Mouse (Mus musculus) lung, postnatal 10 days (tissue): ENCODE data around the gene Ctsa.
A peak's percentile ranks its signal among the peaks of the same experiment; 100 is the strongest.
"Not testable (repeated sequence)": the region's sequence is repeated elsewhere in the genome, so short reads cannot be mapped to it uniquely, and the experiment has no call there.

ENCODE experiments used
- DNase-seq: peaks from one replicate; pipeline ENCODE4 v3.0.0; 2021

Gene Ctsa

GRCm38 (mm10) chr2:164832748-164833301 is at the start of gene Ctsa:
Gene Ctsa (plus strand): TSS chr2:164832873.
- peak; percentile 90 for DNase-seq

GRCm38 (mm10) chr2:164783926-164784581 is 48.6 kb upstream of the Ctsa start:
- no peak for DNase-seq

GRCm38 (mm10) chr2:164784869-164785420 is 47.7 kb upstream of the Ctsa start:
- no peak for DNase-seq

- peak; percentile 92 for DNase-seq
These were observed 46.9 kb upstream of the Ctsa start, which contains the start of gene Snx21 for GRCm38 (mm10) chr2:164785481-164786387. Gene Snx21 (plus strand): TSS chr2:164785823.

GRCm38 (mm10) chr2:164786388-164786885 is 46.2 kb upstream of the Ctsa start:
- DNase-seq, result peak; percentile 64

- DNase-seq, result no peak
These were observed 45.6 kb upstream of the Ctsa start for GRCm38 (mm10) chr2:164787032-164787431.

GRCm38 (mm10) chr2:164787779-164788178 is 44.9 kb upstream of the Ctsa start:
- no peak for DNase-seq

- no peak for DNase-seq
These were observed 44.3 kb upstream of the Ctsa start for GRCm38 (mm10) chr2:164788411-164788810.

- DNase-seq, result peak; percentile 62
These were observed 42.2 kb upstream of the Ctsa start for GRCm38 (mm10) chr2:164790451-164790850.

GRCm38 (mm10) chr2:164791841-164792261 is 40.8 kb upstream of the Ctsa start:
- DNase-seq, result no peak

- no peak for DNase-seq
These were observed 40.1 kb upstream of the Ctsa start for GRCm38 (mm10) chr2:164792400-164793190.

GRCm38 (mm10) chr2:164793236-164793635 is 39.4 kb upstream of the Ctsa start:
- DNase-seq, result peak; percentile 78

GRCm38 (mm10) chr2:164793772-164794171 is 38.9 kb upstream of the Ctsa start:
- DNase-seq, result no peak

GRCm38 (mm10) chr2:164794293-164794692 is 38.4 kb upstream of the Ctsa start:
- peak; percentile 92 for DNase-seq

- no peak for DNase-seq
These were observed 36.8 kb upstream of the Ctsa start for GRCm38 (mm10) chr2:164795868-164796267.

GRCm38 (mm10) chr2:164798554-164798953 is 34.1 kb upstream of the Ctsa start:
- not testable (repeated sequence) for DNase-seq

GRCm38 (mm10) chr2:164800252-164801004 is 32.2 kb upstream of the Ctsa start:
- DNase-seq, result no peak

GRCm38 (mm10) chr2:164803201-164803920 is 29.3 kb upstream of the Ctsa start:
- DNase-seq, result no peak

GRCm38 (mm10) chr2:164803921-164804313 is 28.8 kb upstream of the Ctsa start:
- no peak for DNase-seq

GRCm38 (mm10) chr2:164804533-164805331 is 27.9 kb upstream of the Ctsa start, which contains the start of the genes Acot8 and Zswim3:
Gene Acot8 (minus strand): TSS chr2:164804882.
Gene Zswim3 (plus strand): TSS chr2:164805098.
- DNase-seq, result peak; percentile 99
